Comparison of ENCODE assay signal across 11 mouse cellular contexts in the genomic region with DNA sequence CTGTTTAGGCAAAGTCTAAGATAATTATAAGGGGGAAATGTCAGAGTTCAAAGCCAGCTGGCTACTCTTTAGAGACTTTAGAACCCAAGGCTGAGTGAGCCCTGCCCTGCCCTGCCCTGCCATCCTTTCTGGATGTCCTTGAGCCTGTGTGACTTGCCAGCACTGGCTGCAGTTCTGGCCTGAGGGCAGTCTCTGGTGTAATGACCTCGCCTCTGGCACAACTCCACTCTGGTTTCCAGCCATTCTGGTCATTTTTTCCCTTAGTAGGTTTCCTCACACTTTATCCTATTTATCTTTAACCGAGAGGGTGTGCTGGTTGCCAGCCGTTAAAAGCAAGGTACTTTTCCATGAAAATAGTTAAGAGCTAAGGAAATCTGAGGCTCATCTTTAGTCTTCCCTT. TPM values are rescaled to one million over a fixed set of nuclear protein-coding genes. Genes with fewer than 3 reads are reported as not detected.
DNase-seq lines count a peak whose midpoint lies in the region; ATAC-seq and TF ChIP-seq lines count a peak whose summit lies in the region.
"Had no signal": no experiment of that assay in that cellular context is flagged by ENCODE, and none has a peak within 500 bp of the region (broad histone marks: within the 10 kb centered on the region; RNA-seq: fewer than 3 reads in every experiment).

No protein-coding gene starts in this region.

- no peak for TF ChIP-seq POLR2A in lung, adult 2 months (IDR thresholded peaks at IDR 0.05; ENCODE audit: borderline replicate concordance, extremely low read depth, low read depth, low read length)

- no peak for ATAC-seq in frontal cortex, adult (ENCODE audit: low TSS enrichment)
- ATAC-seq in monocyte, adult 5-6 weeks (replicated peaks; ENCODE audit: insufficient number of reproducible peaks, low FRiP score, low TSS enrichment, poor library complexity, severe bottlenecking) = no peak
- no peak for ATAC-seq in midbrain, embryonic 11.5 days (ENCODE audit: low FRiP score)

- 55% methylated on average over 3 of the region's 3 CpGs for WGBS in lung, adult 2 months
- WGBS in midbrain, embryonic 11.5 days = 85% methylated on average over 3 of the region's 3 CpGs

- no peaks in the 10 kb centered on the region for H3K9me3 ChIP-seq in midbrain, embryonic 11.5 days (ENCODE audit: control insufficient read depth, low read length)
- H3K9me3 ChIP-seq: liver, embryonic 15.5 days; midbrain, embryonic 12.5 days had no signal

- no peak overlapping the region for H3K4me2 ChIP-seq in midbrain, embryonic 11.5 days
- H3K4me2 ChIP-seq: liver, embryonic 15.5 days; midbrain, embryonic 12.5 days had no signal

- H3K4me3 ChIP-seq in lung, adult 2 months (replicated peaks; ENCODE audit: extremely low read depth, low read depth, low read length) = no peak overlapping the region
- H3K4me3 ChIP-seq in midbrain, embryonic 11.5 days (ENCODE audit: low read depth, low read length) = no peak overlapping the region
- H3K4me3 ChIP-seq: erythroblast, embryonic 14.5 days; liver, embryonic 15.5 days; midbrain, embryonic 12.5 days had no signal

- H3K36me3 ChIP-seq in midbrain, embryonic 11.5 days (ENCODE audit: control insufficient read depth, insufficient read depth, low read length) = no peaks in the 10 kb centered on the region
- H3K36me3 ChIP-seq: liver, embryonic 15.5 days; midbrain, embryonic 12.5 days had no signal

- H3K4me1 ChIP-seq in lung, adult 2 months (ENCODE audit: control insufficient read depth, insufficient read depth, low read length) = peaks cover 6% of the 10 kb centered on the region
- H3K4me1 ChIP-seq in midbrain, embryonic 11.5 days (ENCODE audit: control insufficient read depth, insufficient read depth, low read length) = no peaks in the 10 kb centered on the region
- H3K4me1 ChIP-seq: liver, embryonic 15.5 days; midbrain, embryonic 12.5 days had no signal

- H3K27me3 ChIP-seq in midbrain, embryonic 11.5 days (ENCODE audit: control insufficient read depth, insufficient read depth, low read length) = no peaks in the 10 kb centered on the region
- H3K27me3 ChIP-seq: liver, embryonic 15.5 days had no signal

- no peak for TF ChIP-seq CTCF in lung, adult 2 months (IDR thresholded peaks at IDR 0.05; ENCODE audit: insufficient read depth, low read length)

- H3K27ac ChIP-seq in midbrain, embryonic 11.5 days (ENCODE audit: low read depth, low read length) = no peak overlapping the region
- H3K27ac ChIP-seq: liver, embryonic 15.5 days; midbrain, embryonic 12.5 days had no signal

- H3K9ac ChIP-seq in midbrain, embryonic 11.5 days (ENCODE audit: low read length) = no peak overlapping the region
- H3K9ac ChIP-seq: liver, embryonic 15.5 days; midbrain, embryonic 12.5 days had no signal

- peak; percentile 28 to 39 for DNase-seq in lung, adult 18-20 months
- no peak for DNase-seq in lung, adult 2 months
- DNase-seq in adrenal gland, adult 2 months = peak; percentile 89
- DNase-seq in gastrocnemius, adult 8-10 months (ENCODE audit: low spot score in 2 of 2) = peak; percentile 20 to 27
- peak; percentile 96 for DNase-seq in kidney, adult 9 months
- no peak for DNase-seq in midbrain, embryonic 11.5 days (ENCODE audit: low spot score, missing footprints)

RNA-seq across cellular contexts. Expression of a gene that starts 45.3 kb away (rescaled TPM):
- 19.3 and 32.9 TPM in 2 replicates for polyA plus RNA-seq in lung, adult 2 months (2012; rRNA removed)
- 10 to 100 TPM; 91.4 to 99.0 TPM for total RNA-seq in adrenal gland, adult 2 months (2021)
- polyA plus RNA-seq in adrenal gland, adult 2 months (2012; rRNA removed) = 9.6 and 10.4 TPM in 2 replicates
- 1 to 10 TPM; 2.8 to 5.4 (median 3.9) TPM for total RNA-seq in gastrocnemius, adult 8-10 months (2022)
- 0.32 to 1.9 TPM in 2 of 3 replicates, not detected in the other for total RNA-seq in monocyte, adult 5-6 weeks (2017)
- polyA plus RNA-seq in midbrain, embryonic 11.5 days (2014; fragmentation: Nextera tagmentation; extraction: Ambion mirVana) = 4.2 and 4.6 TPM in 2 replicates
- polyA plus RNA-seq: erythroblast, embryonic 14.5 days had no signal

Comparison
In these comparisons a context has a peak if more than half of its experiments do, and no peak if none do; other contexts are left out.
1. DNase-seq: peak in lung, adult 18-20 months (2 of 2), adrenal gland, adult 2 months (single experiment), gastrocnemius, adult 8-10 months (2 of 2) and kidney, adult 9 months (single experiment); none in lung, adult 2 months (single experiment) and midbrain, embryonic 11.5 days (single experiment).
2. RNA of a gene that starts 45.3 kb away (total RNA-seq): 91.4 to 99.0 TPM in adrenal gland, adult 2 months; 2.8 to 5.4 TPM in gastrocnemius, adult 8-10 months and 0.32 to 1.9 TPM in monocyte, adult 5-6 weeks; every median in the first group is over 10 times any median in the second.